Mouse (Mus musculus): Measurements from ENCODE around the gene Celf1.
"Not testable (repeated sequence)": the region's sequence is repeated elsewhere in the genome, so short reads cannot be mapped to it uniquely, and the experiment has no call there.

Celf1 gene

DNA sequence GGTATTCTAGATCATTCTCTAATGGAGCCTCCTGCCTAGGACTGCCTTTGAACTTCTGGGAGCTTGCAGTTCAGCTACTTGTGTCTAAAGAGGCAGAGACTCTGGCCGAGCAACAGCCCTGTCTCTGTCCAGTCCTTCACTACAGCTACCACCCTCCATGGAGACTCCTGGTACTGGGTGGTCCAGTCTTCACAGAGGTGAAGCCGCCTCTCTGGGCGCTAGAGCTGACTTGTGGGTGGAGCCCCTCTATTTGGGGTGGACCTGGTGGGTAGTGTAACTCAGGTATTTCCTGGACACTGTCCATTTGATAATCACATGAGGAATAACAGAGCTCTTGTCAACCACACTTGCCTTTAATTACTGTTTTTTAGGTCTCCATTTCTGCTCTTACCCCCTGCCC is 79.7 kb downstream of the Celf1 start:
- no peak for DNase-seq (ENCODE audit: low read depth in 2 of 2, low spot score in 2 of 2)

DNA sequence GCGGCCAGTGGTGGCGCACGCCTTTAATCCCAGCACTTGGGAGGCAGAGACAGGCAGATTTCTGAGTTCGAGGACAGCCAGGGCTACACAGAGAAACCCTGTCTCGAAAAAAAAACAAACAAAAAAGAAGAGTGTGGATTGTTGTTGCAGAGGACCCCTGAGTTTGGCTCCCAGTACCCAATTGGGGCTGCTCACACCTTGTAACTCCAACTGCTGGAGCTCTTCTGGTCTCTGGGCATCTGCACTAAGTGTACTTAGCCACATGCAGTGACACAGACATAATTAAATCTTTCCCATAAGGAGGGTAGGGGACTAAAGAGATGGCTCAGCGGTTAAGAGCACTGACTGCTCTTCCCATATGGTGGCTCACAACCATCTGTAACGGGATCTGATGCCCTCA is 82.1 kb downstream of the Celf1 start:
- not testable (repeated sequence) for DNase-seq (ENCODE audit: low read depth in 2 of 2, low spot score in 2 of 2)

- DNase-seq (ENCODE audit: low read depth in 2 of 2, low spot score in 2 of 2): no peak
Measured at GRCm38 (mm10) chr2:91023131-91023530, 82.9 kb downstream of the Celf1 start.

DNA sequence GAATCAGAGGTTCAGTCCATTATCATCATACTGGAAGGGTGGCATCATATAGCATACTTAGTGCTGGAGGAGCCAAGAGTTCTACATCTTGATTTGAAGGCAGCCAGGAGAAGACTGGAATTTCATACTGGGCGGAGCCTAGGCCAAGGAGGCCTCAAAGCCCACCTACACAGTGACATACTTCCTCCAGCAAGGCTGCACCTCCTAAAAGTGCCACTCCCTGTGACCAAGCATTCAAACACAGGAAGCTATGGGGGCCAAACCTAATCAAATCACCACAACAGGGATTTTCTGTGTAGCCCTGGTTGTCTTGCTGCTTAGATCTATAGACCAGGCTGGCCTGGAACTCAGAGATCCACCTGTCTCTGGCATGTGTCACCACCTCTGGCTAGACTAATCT is 83.8 kb downstream of the Celf1 start:
- DNase-seq (ENCODE audit: low read depth in 2 of 2, low spot score in 2 of 2): no peak

GRCm38 (mm10) chr2:91025081-91025516 is 84.9 kb downstream of the Celf1 start:
- no peak for DNase-seq (ENCODE audit: low read depth in 2 of 2, low spot score in 2 of 2)

DNA sequence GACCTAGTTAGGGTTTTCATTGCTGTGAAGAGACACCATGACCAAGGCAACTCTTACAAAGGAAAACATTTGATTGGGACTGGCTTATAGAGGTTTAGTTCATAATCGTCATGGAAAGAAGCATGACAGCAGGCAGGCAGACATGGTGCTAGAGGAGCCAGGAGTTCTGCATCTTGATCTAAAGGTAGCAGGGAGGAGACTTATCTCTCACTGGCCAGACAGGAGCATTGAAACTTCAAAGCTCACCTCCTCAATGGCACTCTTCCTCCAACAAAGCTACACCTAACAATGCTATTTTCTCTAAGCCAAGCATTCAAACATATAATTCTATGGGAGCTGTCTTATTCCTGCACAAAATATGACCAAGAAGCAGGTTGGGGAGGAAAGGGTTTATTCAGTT is 86.3 kb downstream of the Celf1 start:
- DNase-seq (ENCODE audit: low read depth in 2 of 2, low spot score in 2 of 2): no peak

- DNase-seq (ENCODE audit: low read depth in 2 of 2, low spot score in 2 of 2): no peak
Measured at GRCm38 (mm10) chr2:91027391-91028214, 87.4 kb downstream of the Celf1 start.

- DNase-seq (ENCODE audit: low read depth in 2 of 2, low spot score in 2 of 2): no peak
Measured at GRCm38 (mm10) chr2:91031216-91031615, 91.0 kb downstream of the Celf1 start.

GRCm38 (mm10) chr2:91033000-91033399 is 92.8 kb downstream of the Celf1 start:
- DNase-seq (ENCODE audit: low read depth in 2 of 2, low spot score in 2 of 2): no peak

DNA sequence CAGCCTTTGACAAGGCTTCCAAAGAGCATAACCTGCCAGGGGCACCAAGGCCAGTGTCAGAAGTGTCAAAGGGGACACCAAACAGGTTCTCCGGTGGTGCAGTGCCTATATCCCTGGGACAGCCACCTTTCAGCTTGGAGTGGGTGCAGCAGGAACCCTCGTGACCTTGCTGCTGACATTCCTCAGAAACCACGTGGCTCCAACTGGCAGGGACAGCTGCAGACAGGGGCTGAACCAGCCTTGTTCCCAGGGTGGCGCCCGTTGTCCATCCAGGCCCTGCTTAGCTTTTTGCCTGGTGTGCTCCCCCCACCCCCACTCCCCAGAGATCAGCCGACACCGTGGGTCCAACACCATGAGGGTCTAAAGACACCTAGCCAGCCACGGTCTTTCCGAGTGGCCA is 95.2 kb downstream of the Celf1 start, which contains the start of gene Rapsn:
Gene Rapsn (plus strand): TSS at position 236 of the 400 bp plus-strand sequence.
- no peak for DNase-seq (ENCODE audit: low read depth in 2 of 2, low spot score in 2 of 2)

DNA sequence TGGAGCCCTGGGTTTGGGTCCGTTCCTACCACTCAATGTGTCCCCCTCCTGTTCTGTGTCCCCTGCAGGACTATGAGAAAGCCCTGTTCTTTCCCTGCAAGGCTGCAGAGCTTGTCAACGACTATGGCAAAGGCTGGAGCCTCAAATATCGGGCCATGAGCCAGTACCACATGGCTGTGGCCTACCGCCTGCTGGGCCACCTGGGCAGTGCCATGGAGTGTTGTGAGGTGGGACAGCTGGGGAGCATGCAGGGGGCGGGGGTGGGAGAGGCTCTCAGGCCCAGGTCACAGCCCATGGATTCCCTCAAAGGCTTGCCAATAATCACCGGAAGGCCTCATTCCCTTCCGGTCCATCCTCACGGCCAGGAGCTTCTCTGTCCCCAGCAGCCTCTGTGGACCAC is 101.6 kb downstream of the Celf1 start:
- no peak for DNase-seq (ENCODE audit: low read depth in 2 of 2, low spot score in 2 of 2)

- peak; percentile 39 to 41 for DNase-seq (ENCODE audit: low read depth in 2 of 2, low spot score in 2 of 2)
Measured at GRCm38 (mm10) chr2:91042651-91043398, 102.6 kb downstream of the Celf1 start.

- DNase-seq (ENCODE audit: low read depth in 2 of 2, low spot score in 2 of 2): no peak
Measured at GRCm38 (mm10) chr2:91044727-91045126, 104.5 kb downstream of the Celf1 start.

- DNase-seq (ENCODE audit: low read depth in 2 of 2, low spot score in 2 of 2): not testable (repeated sequence)
Measured at GRCm38 (mm10) chr2:91045805-91046204, 105.6 kb downstream of the Celf1 start.

GRCm38 (mm10) chr2:91047359-91047758 is 107.2 kb downstream of the Celf1 start:
- no peak for DNase-seq (ENCODE audit: low read depth in 2 of 2, low spot score in 2 of 2)

DNA sequence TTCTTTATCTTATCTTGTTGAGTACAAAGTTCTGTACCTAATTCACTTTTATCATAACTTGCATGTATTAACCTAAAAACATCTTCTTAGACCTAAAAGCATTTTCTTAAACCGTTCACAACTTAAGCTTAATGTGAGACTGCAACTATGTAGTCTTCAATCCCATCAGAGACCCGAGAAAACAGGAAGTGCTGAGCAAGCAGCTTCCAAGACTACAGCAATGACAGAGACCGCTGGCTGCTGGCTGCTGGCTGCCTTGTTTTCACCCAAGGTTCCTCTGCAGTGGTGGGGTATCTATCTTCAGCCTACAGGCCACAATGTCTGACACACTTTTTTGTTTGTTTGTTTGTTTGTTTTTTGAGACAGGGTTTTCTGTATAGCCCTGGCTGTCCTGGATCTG is 111.7 kb downstream of the Celf1 start:
- no peak for DNase-seq (ENCODE audit: low read depth in 2 of 2, low spot score in 2 of 2)

- DNase-seq (ENCODE audit: low read depth in 2 of 2, low spot score in 2 of 2): no peak
Measured at GRCm38 (mm10) chr2:91052752-91053151, 112.6 kb downstream of the Celf1 start.

DNA sequence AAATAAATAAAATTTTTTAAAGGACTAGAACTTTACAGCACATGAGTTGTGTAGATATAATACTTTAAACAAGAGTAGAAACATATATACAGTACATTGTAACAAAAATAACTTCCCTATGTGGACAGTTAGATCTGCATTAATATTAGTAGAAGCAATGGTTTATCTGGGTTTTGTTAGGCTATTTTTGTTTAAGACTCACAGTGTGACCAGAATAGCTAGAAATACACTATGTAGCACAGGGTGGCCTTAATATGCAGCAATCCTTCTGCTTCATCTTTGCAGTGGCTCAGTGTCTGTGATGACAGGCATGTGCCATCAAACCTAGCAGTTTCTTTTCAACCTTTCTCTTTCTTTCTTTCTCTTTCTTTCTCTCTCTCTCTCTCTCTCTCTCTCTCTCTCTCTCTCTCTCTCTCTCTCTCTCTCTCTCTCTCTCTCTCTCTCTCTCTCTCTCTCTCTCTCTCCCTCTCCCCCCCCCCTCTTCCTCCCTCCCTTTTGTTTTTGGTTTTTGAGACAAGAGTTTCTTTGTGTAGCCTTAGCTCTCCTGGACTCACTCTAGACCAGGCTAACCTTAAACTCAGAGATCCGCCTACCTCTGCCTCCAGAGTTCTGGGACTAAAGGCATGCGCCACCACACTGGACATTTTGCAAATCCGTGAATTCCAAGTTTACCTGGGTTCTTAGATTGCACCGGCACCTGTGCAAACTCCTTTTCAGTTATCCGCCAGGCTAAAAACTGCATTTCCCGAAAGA is 113.2 kb downstream of the Celf1 start:
- no peak for DNase-seq (ENCODE audit: low read depth in 2 of 2, low spot score in 2 of 2)

GRCm38 (mm10) chr2:91053934-91054382 is 113.8 kb downstream of the Celf1 start, which contains the start of gene Psmc3:
Psmc3 (plus strand) TSS chr2:91054009.
- DNase-seq (ENCODE audit: low read depth in 2 of 2, low spot score in 2 of 2): peak; percentile 85 to 90

DNA sequence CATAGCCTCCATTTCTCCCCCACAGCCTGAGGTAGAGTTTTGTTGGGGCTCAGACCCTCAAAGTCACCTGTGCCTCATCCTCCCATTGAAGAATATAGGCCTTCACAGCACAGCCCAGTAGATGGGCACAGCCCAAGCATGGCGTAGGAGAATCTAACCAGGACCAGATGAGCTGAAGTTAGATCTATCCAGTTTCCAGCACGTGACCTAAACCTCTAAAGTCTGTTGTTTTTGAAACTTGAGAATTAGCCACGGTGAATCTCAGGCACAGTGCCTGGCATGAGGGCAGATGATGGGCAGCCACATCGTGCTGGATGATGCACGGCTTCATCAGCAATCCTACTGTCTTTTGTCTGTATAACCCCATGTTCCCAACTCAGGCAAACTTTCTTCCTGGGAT is 118.3 kb downstream of the Celf1 start:
- no peak for DNase-seq (ENCODE audit: low read depth in 2 of 2, low spot score in 2 of 2)

DNA sequence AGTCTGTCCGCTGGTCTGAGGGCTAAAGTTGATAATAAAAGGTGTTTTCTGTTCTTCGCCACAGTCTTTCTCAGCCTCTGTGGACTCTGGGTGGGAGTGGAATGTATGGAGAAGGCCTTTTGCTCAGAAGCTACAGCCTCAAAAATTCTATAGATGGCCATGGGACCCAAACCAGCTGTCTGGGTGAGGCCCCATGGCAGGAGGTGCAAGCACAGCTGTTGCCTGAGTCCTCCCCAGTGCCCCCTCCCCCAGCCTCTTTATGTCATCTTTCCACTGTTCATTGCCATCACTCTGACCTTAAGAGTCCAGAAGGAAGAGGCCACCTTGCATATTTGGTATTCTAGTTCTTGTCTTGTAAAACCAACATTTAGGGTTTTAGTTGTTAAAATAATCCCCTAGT is 119.2 kb downstream of the Celf1 start:
- DNase-seq (ENCODE audit: low read depth in 2 of 2, low spot score in 2 of 2): no peak
